Comparison of ENCODE assay signal across 9 mouse cellular contexts in the genomic region with DNA sequence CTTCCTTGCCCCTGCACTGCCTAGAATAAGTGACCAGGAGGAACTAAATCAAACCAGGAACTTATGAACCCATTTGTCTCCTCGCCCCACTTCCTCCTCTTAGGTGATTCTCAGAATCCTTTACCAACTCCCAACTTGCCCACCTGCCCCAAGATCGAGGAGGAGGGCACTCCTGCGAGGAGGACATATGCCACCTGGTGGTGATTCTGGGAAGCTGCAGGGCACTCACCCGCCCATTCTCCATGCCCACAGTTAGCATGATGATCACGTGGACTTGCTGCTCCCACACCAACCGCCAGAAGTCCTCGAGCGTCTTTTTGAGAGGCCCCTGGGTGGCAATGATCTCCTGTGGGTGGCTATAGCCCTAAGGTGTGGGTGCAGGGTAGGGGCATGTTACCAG. TPM values are rescaled to one million over a fixed set of nuclear protein-coding genes. Genes with fewer than 3 reads are reported as not detected.
A peak's percentile ranks its signal among the peaks of the same experiment; 100 is the strongest.
DNase-seq lines count a peak whose midpoint lies in the region; ATAC-seq and TF ChIP-seq lines count a peak whose summit lies in the region.
"Had no signal": no experiment of that assay in that cellular context is flagged by ENCODE, and none has a peak within 500 bp of the region (broad histone marks: within the 10 kb centered on the region; RNA-seq: fewer than 3 reads in every experiment).

No protein-coding gene starts in this region.

- H3K9me3 ChIP-seq in embryonic facial prominence, embryonic 11.5 days (replicated peaks; ENCODE audit: control insufficient read depth, low read length), result no peaks in the 10 kb centered on the region

- H3K27ac ChIP-seq in cerebellum, adult 2 months (ENCODE audit: insufficient read depth, low read length), result no peak overlapping the region
- no peak overlapping the region for H3K27ac ChIP-seq in embryonic facial prominence, embryonic 11.5 days (replicated peaks; ENCODE audit: low read depth, low read length)

- no peaks in the 10 kb centered on the region for H3K27me3 ChIP-seq in cerebellum, adult 2 months (ENCODE audit: control insufficient read depth, insufficient read depth, low read length)
- H3K27me3 ChIP-seq in embryonic facial prominence, embryonic 11.5 days (ENCODE audit: control insufficient read depth, insufficient read depth, low read length), result no peaks in the 10 kb centered on the region
- no peaks in the 10 kb centered on the region for H3K27me3 ChIP-seq in myocyte (ENCODE audit: control insufficient read depth, insufficient read depth, insufficient read length)

- no peak overlapping the region for H3K4me3 ChIP-seq in cerebellum, adult 2 months (replicated peaks; ENCODE audit: insufficient read depth, low read depth, low read length)
- H3K4me3 ChIP-seq in embryonic facial prominence, embryonic 11.5 days (ENCODE audit: low read depth, low read length), result no peak overlapping the region
- H3K4me3 ChIP-seq in myocyte, result no peak overlapping the region

- intact Hi-C loops in left cerebral cortex, postnatal 25 days (cut with DNase I), result no loop called here

- H3ac ChIP-seq in myocyte (ENCODE audit: control insufficient read depth, insufficient read length), result no peak overlapping the region

- no peak overlapping the region for H3K4me2 ChIP-seq in embryonic facial prominence, embryonic 11.5 days (ENCODE audit: low read depth, low read length)
- no peak overlapping the region for H3K4me2 ChIP-seq in myocyte (ENCODE audit: low read depth)

- no peak overlapping the region for H3K9ac ChIP-seq in embryonic facial prominence, embryonic 11.5 days (replicated peaks; ENCODE audit: low read length)

- no peak for ATAC-seq in embryonic facial prominence, embryonic 11.5 days (replicated peaks; ENCODE audit: insufficient number of reproducible peaks, low FRiP score, low TSS enrichment, low read depth)

- H3K79me2 ChIP-seq in myocyte (ENCODE audit: control insufficient read depth, insufficient read depth), result no peaks in the 10 kb centered on the region

- peak in 1 of 2 experiments; percentile 39 for DNase-seq in cerebellum, adult 2 months
- DNase-seq in cerebellum, adult 9-11 months, result no peak
- peak; percentile 37 for DNase-seq in urinary bladder, postnatal 14 days (ENCODE audit: low spot score)
- DNase-seq in urinary bladder, postnatal 10 days (ENCODE audit: low spot score), result no peak
- DNase-seq in embryonic facial prominence, embryonic 11.5 days (ENCODE audit: low spot score), result peak; percentile 64
- peak; percentile 42 to 49 for DNase-seq in left cerebral cortex, postnatal 25 days (ENCODE audit: low spot score in 2 of 2)
- DNase-seq in thymus, postnatal 4 days, result peak; percentile 73

- WGBS in cerebellum, adult 2 months, result 11% methylated on average over 8 of the region's 8 CpGs
- WGBS in embryonic facial prominence, embryonic 11.5 days, result 14% methylated on average over 8 of the region's 8 CpGs

- no peak for TF ChIP-seq POLR2A in cerebellum, adult 2 months (IDR thresholded peaks at IDR 0.05; ENCODE audit: borderline replicate concordance, insufficient read depth, low read length)
- TF ChIP-seq POLR2A in myocyte (IDR thresholded peaks at IDR 0.05; ENCODE audit: insufficient read length, low read depth), result no peak

- no peaks in the 10 kb centered on the region for H3K4me1 ChIP-seq in cerebellum, adult 2 months (ENCODE audit: control insufficient read depth, insufficient read depth, low read length)
- no peaks in the 10 kb centered on the region for H3K4me1 ChIP-seq in embryonic facial prominence, embryonic 11.5 days (ENCODE audit: control insufficient read depth, insufficient read depth, low read length)

- peak; percentile 85 for TF ChIP-seq CTCF in cerebellum, adult 2 months (IDR thresholded peaks at IDR 0.05; ENCODE audit: borderline replicate concordance, insufficient read depth, low read depth, low read length)

- no peaks in the 10 kb centered on the region for H3K36me3 ChIP-seq in embryonic facial prominence, embryonic 11.5 days (replicated peaks; ENCODE audit: control insufficient read depth, insufficient read depth, low read depth, low read length)
- no peaks in the 10 kb centered on the region for H3K36me3 ChIP-seq in myocyte (ENCODE audit: control insufficient read depth, insufficient read depth)

TF ChIP-seq in myocyte, 11 proteins besides CTCF, POLR2A, EP300 and RAD21:
- TF ChIP-seq MYOG (IDR thresholded peaks at IDR 0.05; ENCODE audit: control insufficient read depth in 1 of 3, insufficient read depth in 1 of 3, insufficient read length in 2 of 3, low read depth in 2 of 3) (no peak), POLR2AphosphoS2 (IDR thresholded peaks at IDR 0.05; ENCODE audit: insufficient read length, low read depth) (no peak), USF1 (IDR thresholded peaks at IDR 0.05; ENCODE audit: low read depth) (peak; percentile 79)

RNA-seq across cellular contexts. Expression of a gene that starts 7.6 kb away (rescaled TPM):
- 2.9 and 3.0 TPM in 2 replicates for polyA plus RNA-seq in cerebellum, adult 2 months (2012; rRNA removed)
- polyA plus RNA-seq in embryonic facial prominence, embryonic 11.5 days (2014; fragmentation: Nextera tagmentation; extraction: Ambion mirVana), result 0.77 and 0.93 TPM in 2 replicates
- total RNA-seq in left cerebral cortex, postnatal 25 days (2021), result 1 to 10 TPM; 1.5 to 2.1 TPM
- polyA plus RNA-seq in myocyte (2012; fragmentation: generic; extraction: Trizol), result 2.1 TPM

RNA-seq across cellular contexts. Expression of a gene that starts 19.8 kb away (rescaled TPM):
- 0.25 and 0.29 TPM in 2 replicates for polyA plus RNA-seq in cerebellum, adult 2 months (2012; rRNA removed)
- polyA plus RNA-seq in embryonic facial prominence, embryonic 11.5 days (2014; fragmentation: Nextera tagmentation; extraction: Ambion mirVana), result 0.92 and 1.9 TPM in 2 replicates
- total RNA-seq in left cerebral cortex, postnatal 25 days (2021), result 1 to 10 TPM in 1 of 2 experiments, under 1 TPM in 1; 0.16 to 1.0 TPM
- 0.26 TPM for polyA plus RNA-seq in myocyte (2012; fragmentation: generic; extraction: Trizol)
- total RNA-seq: layer of hippocampus, adult 18-20 months had no signal

RNA-seq across cellular contexts. Expression of a gene that starts 34.0 kb away (rescaled TPM):
- polyA plus RNA-seq in cerebellum, adult 2 months (2012; rRNA removed), result 285 and 297 TPM in 2 replicates
- 44.2 and 52.2 TPM in 2 replicates for polyA plus RNA-seq in embryonic facial prominence, embryonic 11.5 days (2014; fragmentation: Nextera tagmentation; extraction: Ambion mirVana)
- total RNA-seq in left cerebral cortex, postnatal 25 days (2021), result 100 to 1,000 TPM; 261 to 278 TPM
- polyA plus RNA-seq in myocyte (2012; fragmentation: generic; extraction: Trizol), result 61.2 TPM

RNA-seq across cellular contexts. Expression of a gene that starts 54.8 kb away (rescaled TPM):
- polyA plus RNA-seq in cerebellum, adult 2 months (2012; rRNA removed), result 555 and 600 TPM in 2 replicates
- polyA plus RNA-seq in embryonic facial prominence, embryonic 11.5 days (2014; fragmentation: Nextera tagmentation; extraction: Ambion mirVana), result not detected in 2 replicates
- 100 to 1,000 TPM; 182 to 212 TPM for total RNA-seq in left cerebral cortex, postnatal 25 days (2021)
- polyA plus RNA-seq in myocyte (2012; fragmentation: generic; extraction: Trizol), result 0.07 TPM

Comparison
In these comparisons a context has a peak if more than half of its experiments do, and no peak if none do; other contexts are left out.
1. DNase-seq: peak in urinary bladder, postnatal 14 days (single experiment), embryonic facial prominence, embryonic 11.5 days (single experiment), left cerebral cortex, postnatal 25 days (2 of 2) and thymus, postnatal 4 days (single experiment); none in cerebellum, adult 9-11 months (single experiment) and urinary bladder, postnatal 10 days (single experiment).